Mouse (Mus musculus): ENCODE results near the gene Kat6b.

The Kat6b gene

GRCm38 (mm10) chr14:21589620-21590019, 108.4 kb downstream of the Kat6b start:
- in situ Hi-C loops (cut with MboI; ENCODE audit: low sequenced_read_pairs): no loop called here

DNA sequence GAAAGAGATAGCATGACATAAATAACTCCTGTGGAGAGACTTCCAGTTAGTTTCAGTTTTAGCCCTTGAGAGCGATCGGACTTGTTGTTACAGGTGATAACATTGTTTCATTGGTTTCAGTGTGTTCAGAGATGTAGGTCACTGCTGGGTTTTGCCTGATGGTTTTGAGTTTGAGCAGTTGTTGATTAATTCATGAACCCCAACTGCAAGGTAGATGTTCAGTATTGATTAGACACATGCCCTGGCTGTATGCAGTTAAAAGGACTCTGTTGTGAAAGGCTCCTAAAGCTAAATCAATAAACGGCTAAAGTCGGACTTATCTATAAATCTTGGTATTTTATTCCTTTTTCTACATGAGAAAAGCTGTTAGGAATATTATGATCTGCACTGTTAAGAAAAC, 109.0 kb downstream of the Kat6b start:
- in situ Hi-C loops (cut with MboI; ENCODE audit: low sequenced_read_pairs): no loop called here

GRCm38 (mm10) chr14:21592152-21592551, 110.9 kb downstream of the Kat6b start:
- in situ Hi-C loops (cut with MboI; ENCODE audit: low sequenced_read_pairs): no loop called here

DNA sequence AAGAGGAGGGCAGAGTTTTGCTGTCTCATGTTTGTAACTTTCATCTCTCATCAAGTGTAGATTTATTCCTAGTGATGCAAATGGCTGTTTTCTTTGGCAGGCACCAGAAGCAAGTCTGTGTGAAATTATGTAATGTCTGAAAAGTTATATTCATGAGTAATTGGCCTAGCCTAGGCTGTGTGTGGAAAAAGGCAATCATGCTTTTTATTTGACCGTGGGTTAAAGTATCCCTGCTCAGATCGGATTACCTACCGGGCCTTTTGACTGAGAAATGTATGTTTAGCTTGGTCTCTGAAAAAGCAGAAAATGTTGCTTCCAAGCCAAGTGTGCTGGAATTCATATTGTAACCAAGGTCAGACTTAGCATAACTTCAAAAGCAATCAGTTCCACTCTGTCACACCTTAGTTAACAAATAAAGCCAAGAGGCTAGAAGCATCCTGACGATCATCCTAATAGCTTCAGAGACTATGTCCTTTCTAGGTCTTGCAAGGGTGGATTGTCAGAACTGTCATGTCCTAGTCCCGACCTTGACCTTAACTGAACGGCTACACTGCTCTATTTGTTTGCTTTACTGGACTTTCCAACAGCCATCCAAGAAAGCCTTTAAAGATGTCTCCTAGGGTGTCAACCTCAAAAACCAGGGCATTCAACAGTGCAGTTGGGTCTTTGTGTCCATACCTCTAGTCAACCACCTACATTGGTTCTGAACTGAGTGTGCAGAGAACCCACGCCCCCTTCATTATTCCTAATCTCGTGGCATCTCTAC, 111.9 kb downstream of the Kat6b start:
- in situ Hi-C loops (cut with MboI; ENCODE audit: low sequenced_read_pairs): no loop called here

DNA sequence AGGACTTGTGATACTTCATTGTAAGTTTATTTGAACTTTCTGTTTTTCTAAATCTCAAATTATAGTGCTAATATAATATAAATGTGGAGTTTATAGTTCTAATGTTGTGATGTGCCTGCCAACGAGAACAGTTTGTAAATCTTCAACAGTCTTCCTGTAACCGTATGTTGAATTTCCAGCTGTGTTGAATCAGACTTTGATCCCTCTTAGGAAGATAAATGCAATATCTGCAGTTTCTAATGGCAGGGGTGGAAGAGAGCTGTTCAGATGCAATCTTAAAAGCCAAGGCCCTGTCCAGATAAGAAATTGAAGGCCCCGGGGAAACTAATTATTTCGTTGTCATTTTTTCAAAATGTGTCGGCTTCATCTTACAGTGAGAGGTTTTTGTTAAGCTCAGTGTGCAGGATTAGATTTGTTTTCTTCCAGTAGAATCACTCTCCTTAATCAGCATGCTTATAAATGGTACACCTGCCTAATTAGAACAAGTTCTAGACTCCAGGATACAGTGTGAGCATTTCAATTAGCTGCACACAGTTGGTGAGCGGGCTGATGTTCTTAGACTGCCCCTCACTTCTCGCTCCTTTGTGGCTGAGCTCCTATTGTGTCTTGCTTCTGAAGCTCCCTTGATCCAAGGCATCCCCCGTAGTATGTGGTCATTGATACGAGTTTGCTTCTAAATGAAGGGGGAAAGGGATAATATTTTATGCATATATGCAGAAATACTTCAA, 118.4 kb downstream of the Kat6b start:
- in situ Hi-C loops (cut with MboI; ENCODE audit: low sequenced_read_pairs): no loop called here

DNA sequence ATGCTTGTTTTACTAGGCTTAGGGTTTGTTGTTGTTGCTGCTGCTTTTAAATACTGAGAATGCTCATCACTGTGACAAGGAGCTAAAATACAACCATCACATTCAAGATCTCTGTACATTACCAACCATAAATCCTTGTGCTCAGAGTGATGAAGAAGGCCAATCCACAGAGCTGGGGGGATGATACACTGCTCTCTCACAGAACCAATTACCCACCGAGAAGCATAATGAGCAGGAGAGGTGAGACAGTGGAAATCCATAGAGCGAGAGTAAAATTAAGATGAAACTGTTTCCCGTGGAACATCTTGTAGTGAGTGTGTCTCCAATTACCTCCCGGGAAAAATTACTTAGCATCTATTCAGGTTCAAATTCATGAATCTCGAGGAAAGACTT, 118.9 kb downstream of the Kat6b start:
- in situ Hi-C loops (cut with MboI; ENCODE audit: low sequenced_read_pairs): no loop called here

- in situ Hi-C loops (cut with MboI; ENCODE audit: low sequenced_read_pairs): no loop called here
Measured at GRCm38 (mm10) chr14:21600628-21601027, 119.4 kb downstream of the Kat6b start.

DNA sequence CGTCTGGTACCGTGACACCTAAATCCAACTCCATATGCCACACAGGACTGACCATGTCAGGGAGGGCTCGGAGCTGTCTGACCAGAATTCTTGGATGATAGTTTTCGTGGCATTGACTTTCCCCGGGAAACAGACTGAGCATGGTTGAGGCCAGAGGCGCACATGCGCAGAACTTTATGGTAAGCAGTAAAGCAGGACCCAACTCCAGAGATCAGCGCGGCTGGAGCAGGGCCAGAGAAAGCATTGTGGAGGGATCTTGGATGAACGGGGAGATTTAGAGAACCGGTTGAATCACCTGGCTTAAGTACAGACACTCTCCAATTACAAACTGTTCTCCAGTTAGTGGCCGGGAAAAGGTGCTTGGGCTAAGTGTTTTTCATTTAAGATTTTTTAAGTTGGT, 120.9 kb downstream of the Kat6b start:
- in situ Hi-C loops (cut with MboI; ENCODE audit: low sequenced_read_pairs): no loop called here

DNA sequence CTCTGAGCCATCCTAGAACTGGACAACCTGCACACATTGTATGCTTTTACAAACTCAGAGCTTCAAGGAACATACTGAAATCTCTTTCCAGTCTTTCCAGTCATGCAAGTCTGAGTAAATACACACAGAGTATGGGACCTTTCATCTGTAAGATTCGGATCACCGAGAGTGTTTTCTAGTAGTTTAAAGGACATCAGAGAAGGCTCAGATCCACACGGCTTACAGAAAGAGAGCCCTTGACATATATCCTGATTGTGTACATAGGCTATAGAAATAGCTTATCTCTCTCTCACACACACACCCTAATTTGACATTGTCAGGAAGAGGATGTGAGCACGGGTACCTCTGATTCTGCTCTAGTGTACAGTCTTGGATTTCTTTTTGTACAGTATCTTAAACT, 121.7 kb downstream of the Kat6b start:
- in situ Hi-C loops (cut with MboI; ENCODE audit: low sequenced_read_pairs): no loop called here

DNA sequence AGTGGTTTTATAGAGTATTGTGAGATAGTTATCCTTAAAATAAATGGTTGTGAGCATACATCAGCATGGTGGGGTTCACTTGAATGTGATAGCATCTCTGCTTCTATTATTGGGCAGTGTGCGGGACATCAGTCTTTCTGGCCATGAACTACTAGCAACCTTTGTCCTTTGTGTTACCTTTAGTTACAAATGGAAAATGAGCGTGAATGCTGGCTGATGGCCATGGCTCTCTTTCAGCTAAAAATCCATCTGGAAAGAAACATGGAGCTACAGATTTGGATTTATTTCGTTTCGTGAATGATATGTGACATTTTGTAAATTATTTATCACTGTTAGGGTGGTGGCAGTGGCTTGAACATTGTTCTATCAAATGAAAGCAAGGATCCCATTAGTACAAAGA, 126.5 kb downstream of the Kat6b start:
- in situ Hi-C loops (cut with MboI; ENCODE audit: low sequenced_read_pairs): no loop called here

GRCm38 (mm10) chr14:21608886-21609285, 127.7 kb downstream of the Kat6b start:
- in situ Hi-C loops (cut with MboI; ENCODE audit: low sequenced_read_pairs): no loop called here

DNA sequence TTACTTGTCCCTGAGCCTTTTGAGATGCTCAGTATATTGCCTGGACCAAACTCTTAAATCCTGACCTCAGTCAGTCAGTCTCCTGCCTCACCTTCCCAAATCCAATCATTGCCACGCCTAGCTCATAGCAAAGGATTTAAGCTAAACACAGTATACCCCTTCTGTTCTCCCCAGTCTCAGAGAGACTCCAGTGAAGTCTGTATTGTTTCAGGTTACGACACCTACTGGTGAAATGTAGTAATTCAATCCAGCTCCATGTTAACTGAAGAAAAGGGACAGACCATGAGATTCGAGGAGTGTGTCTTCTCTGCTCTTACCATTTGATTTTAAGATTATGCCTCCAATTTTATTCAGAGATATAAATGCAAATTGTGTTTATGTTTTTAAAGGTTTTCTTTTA, 129.0 kb downstream of the Kat6b start:
- in situ Hi-C loops (cut with MboI; ENCODE audit: low sequenced_read_pairs): no loop called here

- in situ Hi-C loops (cut with MboI; ENCODE audit: low sequenced_read_pairs): no loop called here
Measured at GRCm38 (mm10) chr14:21613031-21613430, 131.8 kb downstream of the Kat6b start.

DNA sequence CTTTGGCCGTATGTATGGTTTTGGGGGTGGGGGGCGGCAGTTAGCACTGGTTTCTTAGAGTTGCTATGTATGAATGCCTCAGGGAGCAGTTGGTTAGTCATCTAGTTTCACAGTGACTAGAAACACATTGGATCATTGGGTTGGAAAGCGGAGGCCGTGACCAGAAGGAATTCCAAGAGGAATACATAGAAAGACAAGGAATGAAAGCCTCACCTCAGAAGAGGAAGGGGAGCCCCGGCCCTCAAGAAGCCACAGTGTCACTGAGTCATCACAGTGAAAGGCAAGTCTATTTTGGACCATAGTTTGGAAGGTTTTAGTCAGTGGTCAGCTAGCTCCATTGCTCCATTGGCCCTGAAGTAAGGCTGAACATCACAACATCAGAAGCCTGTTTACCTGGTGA, 132.9 kb downstream of the Kat6b start:
- in situ Hi-C loops (cut with MboI; ENCODE audit: low sequenced_read_pairs): no loop called here

GRCm38 (mm10) chr14:21615853-21616252, 134.6 kb downstream of the Kat6b start:
- in situ Hi-C loops (cut with MboI; ENCODE audit: low sequenced_read_pairs): no loop called here

DNA sequence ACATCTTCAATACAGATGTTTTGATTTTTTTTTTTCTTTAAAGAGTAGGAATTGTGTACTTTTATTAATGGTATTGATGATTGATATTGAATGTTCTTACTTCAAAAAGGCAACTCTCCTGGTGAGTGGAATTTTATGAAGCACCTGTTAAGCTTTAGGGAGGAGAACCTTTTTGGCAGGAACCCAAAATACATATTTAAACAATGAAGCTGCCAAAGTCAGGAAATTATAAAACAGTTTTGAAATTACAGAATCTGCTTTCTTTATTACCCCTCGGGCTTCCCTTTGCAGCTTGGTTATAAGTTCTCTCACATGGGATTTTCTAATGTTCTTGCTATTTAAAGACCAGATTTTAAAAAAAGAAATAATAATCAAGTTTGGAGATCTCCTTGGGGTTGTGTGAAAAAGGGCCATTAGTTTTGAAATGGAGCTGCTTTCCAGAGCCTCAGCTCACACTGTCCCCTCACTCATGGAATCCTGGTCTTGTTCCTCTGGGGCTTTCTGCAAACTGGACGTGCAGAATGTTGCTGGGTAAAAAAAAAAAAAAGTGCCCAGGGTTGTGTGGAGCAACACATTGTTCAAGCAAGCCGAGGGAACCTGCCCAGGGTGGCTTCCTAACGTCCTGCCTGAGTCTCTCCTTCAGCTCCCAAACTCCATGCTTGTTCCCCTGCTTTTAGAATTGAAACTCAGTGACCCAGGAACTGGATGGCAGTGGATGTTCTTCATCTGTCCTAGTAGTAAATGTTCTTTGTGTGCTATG, 136.2 kb downstream of the Kat6b start:
- in situ Hi-C loops (cut with MboI; ENCODE audit: low sequenced_read_pairs): no loop called here

GRCm38 (mm10) chr14:21619951-21620350, 138.7 kb downstream of the Kat6b start:
- in situ Hi-C loops (cut with MboI; ENCODE audit: low sequenced_read_pairs): no loop called here

- in situ Hi-C loops (cut with MboI; ENCODE audit: low sequenced_read_pairs): no loop called here
Measured at GRCm38 (mm10) chr14:21625946-21626345, 144.7 kb downstream of the Kat6b start.

DNA sequence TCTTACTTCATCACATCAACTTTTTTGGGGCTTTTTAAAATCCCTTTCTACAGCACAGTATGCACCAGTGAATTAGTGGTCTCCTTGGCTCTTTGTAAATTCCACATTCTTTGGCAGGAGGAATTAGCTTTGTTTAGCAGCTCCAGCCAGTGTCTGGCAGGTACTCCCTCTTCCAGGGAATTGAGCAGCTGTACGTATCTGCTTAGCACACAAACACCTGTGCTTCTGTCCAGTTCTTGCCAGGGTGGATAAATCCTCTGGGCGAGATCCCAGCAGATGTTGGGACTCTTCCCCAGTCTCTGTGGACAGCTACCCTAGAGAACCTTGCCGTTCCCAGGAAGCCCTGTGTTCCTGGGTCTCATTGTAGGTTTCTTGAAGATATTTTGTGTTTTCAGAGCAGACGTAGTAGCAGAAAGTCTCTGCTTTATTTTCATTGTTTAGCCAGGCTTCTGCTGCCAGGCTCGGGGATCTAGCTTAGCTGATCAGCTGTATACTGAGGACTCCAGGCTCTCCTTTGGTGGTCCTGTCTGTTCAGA, 150.5 kb downstream of the Kat6b start:
- in situ Hi-C loops (cut with MboI; ENCODE audit: low sequenced_read_pairs): no loop called here

DNA sequence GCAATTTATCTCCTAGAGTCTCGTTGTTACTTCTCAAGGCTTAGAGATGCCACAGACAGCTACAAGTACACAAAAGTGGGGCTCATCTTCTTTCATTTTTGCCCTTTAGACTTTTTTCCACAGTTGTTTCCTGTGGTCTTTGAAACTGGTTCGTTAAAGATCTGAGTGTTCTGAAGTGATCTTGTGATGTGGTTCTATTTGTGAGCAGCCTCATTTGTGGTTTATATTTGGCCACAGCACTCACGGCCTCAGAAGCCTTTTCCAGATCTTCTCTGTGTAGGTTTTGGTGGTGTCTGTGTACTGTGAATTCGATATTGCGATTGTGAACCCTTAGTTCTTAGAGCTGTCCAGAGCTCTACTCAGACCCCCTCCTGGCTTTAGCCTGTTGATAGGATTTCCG, 155.3 kb downstream of the Kat6b start:
- in situ Hi-C loops (cut with MboI; ENCODE audit: low sequenced_read_pairs): no loop called here

GRCm38 (mm10) chr14:21640806-21641435, 159.7 kb downstream of the Kat6b start:
- in situ Hi-C loops (cut with MboI; ENCODE audit: low sequenced_read_pairs): no loop called here
